Mouse (Mus musculus) kidney, embryonic 16.5 days (tissue): ENCODE measurements around the gene Nr1h3. TPM values are rescaled to one million over a fixed set of nuclear protein-coding genes. Genes with fewer than 3 reads are reported as not detected.

Experiments used
- ATAC-seq: fragments of 200-750 bp; cut with Nextera tagmentation; 2 replicates; pipeline ENCODE4 v1.8.0; 2017; ENCODE audit warnings: moderate TSS enrichment; ENCODE audit not compliant: low FRiP score, low TSS enrichment
- H3K27ac ChIP-seq: fragments of 300-500 bp; sonication (generic); 2 replicates; pipeline ENCODE4 v1.5.1; 2014; ENCODE audit warnings: low read length
- H3K27me3 ChIP-seq: fragments of 300-500 bp; sonication (generic); 2 replicates; pipeline ENCODE4 v1.6.1; 2014; ENCODE audit warnings: low read length, control low read depth, mixed read lengths; ENCODE audit not compliant: insufficient read depth
- H3K36me3 ChIP-seq: fragments of 300-500 bp; sonication (generic); 2 replicates; pipeline ENCODE4 v1.6.1; 2014; ENCODE audit warnings: low read length, control low read depth, mixed read lengths; ENCODE audit not compliant: insufficient read depth
- H3K4me1 ChIP-seq: fragments of 300-500 bp; sonication (generic); 2 replicates; pipeline ENCODE4 v1.6.1; 2014; ENCODE audit warnings: low read length, control low read depth, mixed read lengths; ENCODE audit not compliant: insufficient read depth
- H3K4me2 ChIP-seq: fragments of 300-500 bp; sonication (generic); replicated peaks from 2 replicates; pipeline ENCODE4 v1.6.1; 2014; ENCODE audit warnings: low read depth, low read length
- H3K4me3 ChIP-seq: fragments of 300-500 bp; sonication (generic); 2 replicates; pipeline ENCODE4 v1.5.1; 2014; ENCODE audit warnings: mild to moderate bottlenecking, low read length
- H3K9ac ChIP-seq: fragments of 300-500 bp; sonication (generic); replicated peaks from 2 replicates; pipeline ENCODE4 v1.6.1; 2014; ENCODE audit warnings: low read length
- H3K9me3 ChIP-seq: fragments of 300-500 bp; sonication (generic); 2 replicates; pipeline ENCODE4 v1.6.1; 2016; ENCODE audit warnings: low read length, control low read depth
- WGBS: fragments of 180-500 bp; shearing (Covaris S2); extraction: QIAGEN DNeasy Blood & Tissue Kit; methylation state at CpG from one replicate; pipeline ENCODE4 v1.1.7; 2014; 5-methylcytosine and 5-hydroxymethylcytosine counted together
- polyA plus RNA-seq: library from polyadenylated mRNA; unstranded; fragments of >200 nt; fragmentation: Nextera tagmentation; extraction: Ambion mirVana; gene quantifications from 2 replicates; pipeline ENCODE4 v1.2.1, GENCODE M21; 2015

Gene Nr1h3
- polyA plus RNA-seq, 1 experiment from 2014 or later, result 4.6 TPM

GRCm38 (mm10) chr2:91223614-91224013, 21.0 kb upstream of the Nr1h3 start:
- Histone ChIP-seq H3K9ac (no peak overlapping the region), H3K27me3 (no peaks in the 10 kb centered on the region), H3K4me3 (no peak overlapping the region), H3K4me2 (no peak overlapping the region), H3K9me3 (no peaks in the 10 kb centered on the region), H3K36me3 (no peaks in the 10 kb centered on the region), H3K27ac (no peak overlapping the region), H3K4me1 (no peaks in the 10 kb centered on the region)
- ATAC-seq, result no peak
- 90% methylated on average over 2 of the region's 2 CpGs for WGBS

DNA sequence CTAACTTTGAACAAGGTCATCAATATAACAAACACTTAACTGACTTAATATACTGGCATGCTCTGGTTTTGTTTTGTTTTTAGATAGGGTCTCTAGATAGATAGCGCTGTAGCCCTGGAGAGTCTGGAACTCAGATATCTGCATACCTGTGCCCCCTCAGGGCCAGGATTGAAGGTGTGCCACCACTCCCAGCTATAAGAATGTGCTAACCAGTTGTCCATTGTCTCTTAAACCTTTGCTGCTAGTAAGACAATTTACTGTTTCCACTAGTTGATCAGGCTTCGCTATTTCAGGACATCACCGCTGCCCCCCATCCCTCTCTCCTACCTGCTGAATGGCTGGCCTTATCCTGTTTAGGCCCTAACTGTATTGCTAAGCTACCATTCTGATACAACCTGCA, 17.9 kb upstream of the Nr1h3 start:
- H3K4me1 ChIP-seq, result no peaks in the 10 kb centered on the region
- no peak overlapping the region for H3K4me3 ChIP-seq
- H3K27me3 ChIP-seq, result no peaks in the 10 kb centered on the region
- no peak overlapping the region for H3K27ac ChIP-seq
- H3K36me3 ChIP-seq, result peaks cover 3% of the 10 kb centered on the region; the same call in 1 of the 2 replicates
- no peak for ATAC-seq
- H3K4me2 ChIP-seq, result no peak overlapping the region
- no peaks in the 10 kb centered on the region for H3K9me3 ChIP-seq
- WGBS, result 91% methylated on average over 3 of the region's 3 CpGs
- no peak overlapping the region for H3K9ac ChIP-seq

DNA sequence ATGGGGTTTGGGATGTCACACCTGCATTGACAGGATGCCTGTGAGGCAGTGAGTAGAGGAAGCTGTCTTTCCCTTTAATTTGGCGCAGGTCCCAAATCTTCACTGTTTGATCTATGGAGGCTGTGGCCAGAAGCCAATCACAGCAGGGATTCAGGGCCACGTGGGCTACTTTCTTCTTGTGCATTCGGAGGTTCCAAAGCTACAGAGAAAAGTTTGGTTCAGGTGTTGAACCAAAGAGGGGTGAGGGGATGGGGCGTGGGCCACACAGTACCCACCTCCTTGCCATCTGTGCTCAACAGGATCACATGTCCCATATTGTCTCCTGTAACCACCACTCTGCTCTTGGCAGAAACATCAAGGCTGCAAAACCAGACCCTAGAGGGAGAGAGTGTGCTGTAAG, 14.4 kb upstream of the Nr1h3 start:
- peaks cover 7% of the 10 kb centered on the region; the same call in 1 of the 2 replicates for H3K36me3 ChIP-seq
- ATAC-seq, result no peak
- WGBS, result 62% methylated on average over 4 of the region's 4 CpGs
- no peaks in the 10 kb centered on the region for H3K9me3 ChIP-seq
- no peak overlapping the region for H3K9ac ChIP-seq
- no peak overlapping the region for H3K4me3 ChIP-seq
- H3K4me1 ChIP-seq, result no peaks in the 10 kb centered on the region
- no peaks in the 10 kb centered on the region for H3K27me3 ChIP-seq
- no peak overlapping the region for H3K4me2 ChIP-seq
- H3K27ac ChIP-seq, result no peak overlapping the region

DNA sequence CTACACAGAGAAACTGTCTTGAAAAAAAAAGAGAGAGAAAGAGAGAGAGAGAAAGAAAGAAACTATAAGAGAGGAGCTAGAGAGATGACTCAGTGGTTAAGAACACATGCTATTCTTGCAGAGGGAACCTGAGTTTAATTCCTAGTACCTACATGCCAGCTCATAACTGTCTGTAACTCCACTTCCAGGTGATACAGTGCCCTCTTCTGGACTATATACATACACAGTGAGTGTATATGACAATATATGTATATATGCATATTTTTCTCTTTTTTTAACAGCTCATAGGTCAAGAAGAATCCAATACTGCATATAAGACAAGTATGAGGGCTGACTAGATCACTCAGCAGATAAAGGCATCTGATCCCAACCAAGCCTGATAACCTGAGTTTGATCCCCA, 10.7 kb upstream of the Nr1h3 start:
- H3K4me1 ChIP-seq, result no peaks in the 10 kb centered on the region
- ATAC-seq, result no peak
- H3K36me3 ChIP-seq, result peaks cover 30% of the 10 kb centered on the region
- H3K4me2 ChIP-seq, result no peak overlapping the region
- no peaks in the 10 kb centered on the region for H3K27me3 ChIP-seq
- no peaks in the 10 kb centered on the region for H3K9me3 ChIP-seq
- H3K4me3 ChIP-seq, result no peak overlapping the region
- H3K9ac ChIP-seq, result no peak overlapping the region
- no peak overlapping the region for H3K27ac ChIP-seq

- Histone ChIP-seq H3K4me1 (peaks cover 15% of the 10 kb centered on the region), H3K9ac (no peak overlapping the region), H3K27ac (no peak overlapping the region), H3K27me3 (no peaks in the 10 kb centered on the region), H3K9me3 (no peaks in the 10 kb centered on the region), H3K36me3 (peaks cover 39% of the 10 kb centered on the region), H3K4me3 (no peak overlapping the region), H3K4me2 (no peak overlapping the region)
- no peak for ATAC-seq
- 96% methylated on average over 9 of the region's 9 CpGs for WGBS
These were observed 3.7 kb upstream of the Nr1h3 start for GRCm38 (mm10) chr2:91206254-91206775.

DNA sequence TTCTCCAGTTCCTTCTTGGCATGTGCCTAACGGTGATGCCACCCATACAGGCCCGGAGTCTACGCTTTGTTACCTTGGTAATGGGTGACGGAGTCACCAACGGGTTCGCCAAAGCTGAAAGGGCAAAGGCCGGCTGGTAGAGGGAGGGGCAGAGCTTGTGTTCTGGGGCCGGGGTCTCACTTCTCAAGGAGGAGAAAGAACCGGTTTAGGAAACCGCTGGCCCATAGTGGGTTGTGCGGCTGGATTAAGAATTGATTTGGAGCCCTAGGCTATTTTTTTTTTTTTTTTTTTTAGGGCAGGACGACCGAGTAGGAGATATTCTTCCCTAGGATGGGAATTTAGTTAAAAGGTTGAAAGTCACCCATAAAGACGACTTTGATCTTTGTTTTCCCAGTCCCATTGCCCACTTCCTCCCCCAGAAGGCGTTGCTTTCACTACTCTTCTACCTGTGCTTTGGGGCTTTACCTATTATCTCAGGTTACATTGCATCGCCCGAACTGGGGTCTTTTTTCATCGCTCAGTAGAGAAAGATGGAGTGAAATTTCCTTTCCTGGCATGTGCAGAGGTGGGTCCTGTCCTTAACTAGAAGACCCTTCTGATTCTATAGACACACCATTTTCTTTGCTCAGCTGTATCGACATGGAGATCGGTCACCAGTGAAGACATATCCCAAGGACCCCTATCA, 480 bp upstream of the Nr1h3 start:
- Histone ChIP-seq H3K4me1 (peaks cover 15% of the 10 kb centered on the region), H3K9ac (peak overlapping the region; percentile 91), H3K27ac (peak overlapping the region; percentile 14; the same call in 1 of the 2 replicates), H3K9me3 (no peaks in the 10 kb centered on the region), H3K4me3 (peak overlapping the region; percentile 57), H3K27me3 (no peaks in the 10 kb centered on the region), H3K4me2 (peak overlapping the region; percentile 76), H3K36me3 (peaks cover 16% of the 10 kb centered on the region)
- 10% methylated on average over 20 of the region's 20 CpGs for WGBS
- ATAC-seq, result no peak

DNA sequence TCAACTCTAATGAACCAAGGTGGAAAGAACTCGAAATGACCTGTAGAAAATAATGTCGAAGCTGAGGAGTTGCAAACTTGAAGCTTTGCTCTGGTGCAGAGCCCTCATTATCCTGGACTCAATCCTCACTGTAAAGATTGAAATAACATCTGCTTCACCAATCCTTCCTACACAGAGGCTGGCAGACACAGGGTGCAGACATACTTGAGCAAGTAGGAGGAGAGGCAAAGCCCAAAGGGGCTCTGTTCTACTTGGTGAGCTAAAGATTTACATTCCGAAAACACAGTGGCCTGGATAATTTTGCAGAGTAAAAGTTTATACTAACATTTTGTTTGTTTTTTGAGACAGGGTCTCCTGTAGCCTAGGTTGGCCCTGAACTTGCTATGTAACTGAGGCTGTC, 3.7 kb downstream of the Nr1h3 start:
- WGBS, result 91% methylated on average over 3 of the region's 3 CpGs
- no peaks in the 10 kb centered on the region for H3K36me3 ChIP-seq
- no peak for ATAC-seq
- H3K4me3 ChIP-seq, result no peak overlapping the region
- peaks cover 17% of the 10 kb centered on the region for H3K4me1 ChIP-seq
- H3K27me3 ChIP-seq, result no peaks in the 10 kb centered on the region
- no peak overlapping the region for H3K9ac ChIP-seq
- no peak overlapping the region for H3K4me2 ChIP-seq
- no peak overlapping the region for H3K27ac ChIP-seq
- H3K9me3 ChIP-seq, result no peaks in the 10 kb centered on the region

DNA sequence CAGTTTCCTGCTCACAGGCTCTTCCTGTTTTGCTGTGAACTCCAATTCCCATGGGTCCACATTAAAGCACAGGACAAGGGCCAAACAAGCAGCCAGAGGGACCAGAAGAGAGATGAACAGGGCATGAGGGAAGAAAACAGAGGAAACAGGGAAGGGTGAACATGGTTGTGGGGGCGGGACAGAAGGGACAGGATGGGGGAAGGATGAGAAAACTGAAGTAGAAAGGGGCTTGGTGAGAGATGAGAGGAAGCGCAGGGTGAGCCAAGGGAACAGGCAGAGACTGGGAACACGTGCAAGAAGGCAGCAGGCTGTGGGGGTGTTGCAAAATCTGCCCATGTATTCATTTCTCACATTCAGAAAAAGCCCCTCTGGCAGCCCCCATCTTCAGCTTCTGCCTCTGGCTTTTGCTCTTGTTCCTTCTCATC, 6.0 kb downstream of the Nr1h3 start:
- H3K9ac ChIP-seq, result no peak overlapping the region; the same call in 1 of the 2 replicates
- H3K36me3 ChIP-seq, result no peaks in the 10 kb centered on the region
- no peak overlapping the region for H3K4me3 ChIP-seq
- peaks cover 7% of the 10 kb centered on the region for H3K4me1 ChIP-seq
- no peaks in the 10 kb centered on the region for H3K27me3 ChIP-seq
- H3K4me2 ChIP-seq, result no peak overlapping the region
- no peaks in the 10 kb centered on the region for H3K9me3 ChIP-seq
- ATAC-seq, result no peak
- 45% methylated on average over 3 of the region's 3 CpGs for WGBS
- no peak overlapping the region for H3K27ac ChIP-seq

DNA sequence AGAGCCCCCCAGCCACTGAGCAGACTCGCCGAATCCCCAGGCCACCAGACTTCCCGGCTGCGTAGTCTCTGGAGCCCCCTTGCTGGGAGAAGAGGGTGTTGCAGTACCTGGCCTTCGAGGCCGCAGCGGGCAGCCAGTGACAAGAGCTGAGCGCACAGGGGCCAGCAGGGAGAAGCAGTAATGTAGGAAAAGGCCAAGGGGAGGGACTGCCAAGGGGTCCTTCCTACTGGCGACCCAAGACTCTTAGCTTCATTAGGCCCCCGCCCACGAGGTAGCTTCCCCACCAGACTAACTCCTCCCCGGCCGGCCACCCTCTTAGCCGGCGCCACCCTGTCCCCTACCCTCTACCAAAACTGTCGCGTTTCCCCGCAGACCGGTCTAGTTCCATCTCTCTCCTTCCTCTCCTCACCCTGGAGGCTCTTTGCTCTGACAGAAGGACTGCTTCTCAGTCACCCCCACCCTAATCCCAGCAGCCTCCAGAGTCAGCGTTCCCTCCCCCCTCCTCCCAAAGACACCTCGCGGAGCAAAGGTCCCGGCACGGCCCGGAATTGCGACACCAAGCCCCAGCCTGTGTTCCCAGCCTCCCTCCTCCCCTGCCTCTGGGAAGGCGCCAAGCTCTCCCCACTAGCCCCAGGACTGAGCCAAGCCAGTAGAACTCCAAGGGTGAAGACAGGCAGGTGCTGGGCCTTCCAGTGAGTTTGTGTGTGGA, 7.9 kb downstream of the Nr1h3 start:
- Histone ChIP-seq H3K4me2 (peak overlapping the region; percentile 64), H3K27ac (0 out of 2 replicates have a peak overlapping the region, but pooled peaks have one; percentile 0), H3K36me3 (no peaks in the 10 kb centered on the region), H3K9me3 (no peaks in the 10 kb centered on the region), H3K4me1 (peaks cover 6% of the 10 kb centered on the region), H3K27me3 (no peaks in the 10 kb centered on the region), H3K9ac (peak overlapping the region; percentile 68), H3K4me3 (peak overlapping the region; percentile 37)
- under 1% methylated on average over 27 of the region's 27 CpGs for WGBS
- peak; percentile 92 for ATAC-seq

DNA sequence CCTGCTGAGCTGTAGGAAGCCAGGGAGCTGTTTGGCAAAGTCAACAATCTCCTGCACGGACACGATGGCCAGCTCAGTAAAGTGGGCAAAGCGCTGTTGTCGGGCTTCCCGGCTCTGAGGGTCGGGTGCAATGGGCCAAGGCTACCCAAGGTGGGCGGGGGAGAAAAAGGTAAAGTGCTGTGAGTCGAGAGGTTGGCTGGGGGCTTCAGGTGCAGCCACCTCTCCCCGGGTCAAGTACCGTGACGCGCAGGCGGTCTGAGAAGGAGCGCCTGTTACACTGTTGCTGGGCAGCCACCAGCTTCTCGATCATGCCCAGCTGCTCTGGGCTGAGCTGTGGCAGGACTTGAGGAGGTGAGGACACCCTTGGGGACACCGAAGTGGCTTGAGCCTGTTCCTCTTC, 12.1 kb downstream of the Nr1h3 start:
- Histone ChIP-seq H3K9me3 (no peaks in the 10 kb centered on the region), H3K27me3 (no peaks in the 10 kb centered on the region), H3K4me2 (no peak overlapping the region), H3K36me3 (no peaks in the 10 kb centered on the region), H3K4me1 (peaks cover 6% of the 10 kb centered on the region), H3K4me3 (no peak overlapping the region), H3K27ac (no peak overlapping the region), H3K9ac (no peak overlapping the region)
- WGBS, result 88% methylated on average over 16 of the region's 16 CpGs
- no peak for ATAC-seq
